Mouse (Mus musculus) duodenum, adult 2 months (tissue): ENCODE measurements around the gene Gm8024. TPM values are rescaled to one million over a fixed set of nuclear protein-coding genes. Genes with fewer than 3 reads are reported as not detected.

Experiments used
- polyA plus RNA-seq: library from polyadenylated mRNA; depleted of rRNA; stranded (reverse); fragments of >200 nt; gene quantifications from 2 replicates; pipeline ENCODE4 v1.2.3, GENCODE M21; 2012; ENCODE audit warnings: low replicate concordance; rRNA removed

Gm8024 gene
- not detected in 2 replicates for polyA plus RNA-seq

GRCm38 (mm10) chr14:42524182-42524581 is at the start of gene Gm8024:
Gene Gm8024, minus strand, starts transcription at chr14:42524282.

GRCm38 (mm10) chr14:42502249-42502648 is 21.8 kb downstream of the Gm8024 start, which contains the start of gene Gm8020:
Gene Gm8020, minus strand, starts transcription at chr14:42502349.

Other genes with a start within 250 kb of the Gm8024 start
- not detected in 2 replicates for gene Gm9611, start 226.9 kb downstream of the Gm8024 start, polyA plus RNA-seq
- gene Gm7995, start 214.1 kb downstream of the Gm8024 start, polyA plus RNA-seq: not detected in 2 replicates
- gene Gm8005, start 84.6 kb downstream of the Gm8024 start, polyA plus RNA-seq: not detected in 2 replicates
- gene Gm8011, start 60.4 kb downstream of the Gm8024 start, polyA plus RNA-seq: not detected in 2 replicates
- not detected in 2 replicates for gene Gm8020, start 21.9 kb downstream of the Gm8024 start, polyA plus RNA-seq
- not detected in 2 replicates for gene Gm17124, start 75.6 kb upstream of the Gm8024 start, polyA plus RNA-seq
- gene Gm3633, start 117.6 kb upstream of the Gm8024 start, polyA plus RNA-seq: not detected in 2 replicates
- gene Gm10378, start 131.7 kb upstream of the Gm8024 start, polyA plus RNA-seq: not detected in 2 replicates
- gene Gm3015, start 244.5 kb upstream of the Gm8024 start, polyA plus RNA-seq: not detected in 2 replicates